Mouse (Mus musculus) C2C12 (cell line): ENCODE measurements around the gene Cops4. TPM values are rescaled to one million over a fixed set of nuclear protein-coding genes. Genes with fewer than 3 reads are reported as not detected.

Experiments used
- H3K27me3 ChIP-seq: one replicate; pipeline ENCODE4 v1.6.1; 2011; ENCODE audit not compliant: control insufficient read depth, insufficient read depth, insufficient read length
- H3K36me3 ChIP-seq: one replicate; pipeline ENCODE4 v1.6.1; 2011; ENCODE audit not compliant: control insufficient read depth, insufficient read depth
- H3K4me3 ChIP-seq: one replicate; pipeline ENCODE4 v1.5.1; 2011; ENCODE audit warnings: mild to moderate bottlenecking, control low read depth; ENCODE audit not compliant: poor library complexity, insufficient read depth, severe bottlenecking
- H3K79me2 ChIP-seq: one replicate; pipeline ENCODE4 v1.6.1; 2011; ENCODE audit not compliant: control insufficient read depth, insufficient read depth
- H3K79me3 ChIP-seq: one replicate; pipeline ENCODE4 v1.6.1; 2011; ENCODE audit warnings: low read depth, control low read depth
- H3ac ChIP-seq: one replicate; pipeline ENCODE3; 2011; ENCODE audit warnings: low read depth; ENCODE audit not compliant: control insufficient read depth, insufficient read length
- CEBPB ChIP-seq: IDR thresholded peaks from one replicate; pipeline ENCODE4 v1.6.1; 2011; ENCODE audit warnings: low read depth, mild to moderate bottlenecking, control low read depth, moderate library complexity
- CTCF ChIP-seq: IDR thresholded peaks from one replicate; pipeline ENCODE4 v1.5.1; 2011; ENCODE audit not compliant: control insufficient read depth, insufficient read depth, insufficient read length
- FOSL1 ChIP-seq: IDR thresholded peaks from one replicate; pipeline ENCODE4 v1.8.0; 2011; ENCODE audit warnings: mild to moderate bottlenecking, low read length; ENCODE audit not compliant: poor library complexity, insufficient read depth, severe bottlenecking
- MAX ChIP-seq: IDR thresholded peaks from one replicate; pipeline ENCODE4 v1.6.1; 2011; ENCODE audit warnings: mild to moderate bottlenecking, control low read depth
- MYOD1 ChIP-seq: IDR thresholded peaks from one replicate; pipeline ENCODE4 v1.6.1; 2011; ENCODE audit warnings: low read depth; ENCODE audit not compliant: control insufficient read depth, insufficient read length
- MYOG ChIP-seq: IDR thresholded peaks from one replicate; pipeline ENCODE4 v1.6.1; 2011; ENCODE audit not compliant: control insufficient read depth, insufficient read length; ENCODE audit errors: extremely low read depth
- USF1 ChIP-seq: IDR thresholded peaks from one replicate; pipeline ENCODE4 v1.6.1; 2011; ENCODE audit warnings: low read depth, mild to moderate bottlenecking, control low read depth, moderate library complexity
- polyA plus RNA-seq: library from polyadenylated mRNA; unstranded; fragments of >200 nt; fragmentation: generic; extraction: Trizol; gene quantifications from one replicate; pipeline ENCODE4 v1.2.1, GENCODE M21; 2012; ENCODE audit warnings: missing spikeins

Cops4 gene
- polyA plus RNA-seq, 1 experiment = 85.6 TPM

- TF ChIP-seq FOSL1 (no peak), USF1 (no peak), CTCF (no peak), CEBPB (no peak), MYOD1 (no peak), MYOG (no peak), MAX (no peak)
- H3K79me3 ChIP-seq = no peaks in the 10 kb centered on the region
- no peaks in the 10 kb centered on the region for H3K27me3 ChIP-seq
- no peaks in the 10 kb centered on the region for H3K79me2 ChIP-seq
- no peaks in the 10 kb centered on the region for H3K36me3 ChIP-seq
- H3ac ChIP-seq = no peak overlapping the region
- no peak overlapping the region for H3K4me3 ChIP-seq
These were observed 49.3 kb downstream of the Cops4 start for GRCm38 (mm10) chr5:100567258-100568032.

- Histone ChIP-seq H3K27me3 (no peaks in the 10 kb centered on the region), H3K4me3 (no peak overlapping the region), H3ac (no peak overlapping the region), H3K36me3 (no peaks in the 10 kb centered on the region), H3K79me3 (no peaks in the 10 kb centered on the region), H3K79me2 (no peaks in the 10 kb centered on the region)
- TF ChIP-seq MYOG = no peak
- no peak for TF ChIP-seq MYOD1
- TF ChIP-seq CEBPB = no peak
- no peak for TF ChIP-seq CTCF
- no peak for TF ChIP-seq FOSL1
- TF ChIP-seq USF1 = no peak
These were observed 50.1 kb downstream of the Cops4 start for GRCm38 (mm10) chr5:100568177-100568576.

- Histone ChIP-seq H3K79me3 (no peaks in the 10 kb centered on the region), H3K27me3 (no peaks in the 10 kb centered on the region), H3K79me2 (no peaks in the 10 kb centered on the region), H3K4me3 (no peak overlapping the region), H3ac (no peak overlapping the region), H3K36me3 (no peaks in the 10 kb centered on the region)
- TF ChIP-seq CEBPB (no peak), MYOD1 (no peak), FOSL1 (no peak)
These were observed 50.7 kb downstream of the Cops4 start for GRCm38 (mm10) chr5:100568802-100569201.

GRCm38 (mm10) chr5:100569250-100569934, 51.3 kb downstream of the Cops4 start:
- H3K36me3 ChIP-seq = no peaks in the 10 kb centered on the region
- H3K79me3 ChIP-seq = no peaks in the 10 kb centered on the region
- H3K4me3 ChIP-seq = no peak overlapping the region
- H3K79me2 ChIP-seq = no peaks in the 10 kb centered on the region
- TF ChIP-seq CEBPB (no peak), USF1 (no peak), MYOD1 (no peak), FOSL1 (no peak), MYOG (no peak), CTCF (no peak), MAX (no peak)
- H3ac ChIP-seq = no peak overlapping the region
- no peaks in the 10 kb centered on the region for H3K27me3 ChIP-seq

- TF ChIP-seq MYOD1 = no peak
- TF ChIP-seq CEBPB = no peak
- no peak for TF ChIP-seq CTCF
- TF ChIP-seq MYOG = no peak
- TF ChIP-seq USF1 = no peak
- no peak for TF ChIP-seq MAX
- no peak for TF ChIP-seq FOSL1
- Histone ChIP-seq H3K27me3 (no peaks in the 10 kb centered on the region), H3K4me3 (no peak overlapping the region), H3K79me3 (no peaks in the 10 kb centered on the region), H3K36me3 (no peaks in the 10 kb centered on the region), H3K79me2 (no peaks in the 10 kb centered on the region), H3ac (no peak overlapping the region)
These were observed 52.0 kb downstream of the Cops4 start for GRCm38 (mm10) chr5:100569997-100570595.

GRCm38 (mm10) chr5:100570716-100571115, 52.6 kb downstream of the Cops4 start:
- H3K79me3 ChIP-seq = no peaks in the 10 kb centered on the region
- no peak overlapping the region for H3ac ChIP-seq
- H3K36me3 ChIP-seq = no peaks in the 10 kb centered on the region
- H3K4me3 ChIP-seq = no peak overlapping the region
- H3K79me2 ChIP-seq = no peaks in the 10 kb centered on the region
- H3K27me3 ChIP-seq = no peaks in the 10 kb centered on the region
- TF ChIP-seq CEBPB (no peak), FOSL1 (no peak), MAX (no peak), MYOD1 (no peak), CTCF (no peak), USF1 (no peak), MYOG (no peak)
